Mouse (Mus musculus): ENCODE data around the gene Rps6kl1. TPM values are rescaled to one million over a fixed set of nuclear protein-coding genes. Genes with fewer than 3 reads are reported as not detected.

Rps6kl1 gene
- polyA plus RNA-seq, 1 experiment from 2014 or later, result 39.0 TPM

GRCm38 (mm10) chr12:85177740-85178239, 26.7 kb upstream of the Rps6kl1 start, which contains the start of gene Pgf:
Gene Pgf, minus strand, starts transcription at chr12:85177790.
- H3K4me2 ChIP-seq (ENCODE audit: low read length), result peak within 1 kb of the TSS; percentile 78
- no peak within 1 kb of the TSS for H3K27ac ChIP-seq (ENCODE audit: low read depth, low read length)
- ATAC-seq, result no peak
- peak within 1 kb of the TSS; percentile 63 for H3K9ac ChIP-seq (ENCODE audit: low read depth, low read length)
- peak within 1 kb of the TSS; percentile 40 for H3K4me3 ChIP-seq (ENCODE audit: low read length)
- H3K4me1 ChIP-seq (ENCODE audit: control insufficient read depth, insufficient read depth, low read depth, low read length), result peaks cover 38% of the 10 kb centered on the region
- WGBS, result 81% methylated on average over 10 of the region's 10 CpGs
- H3K9me3 ChIP-seq (ENCODE audit: control insufficient read depth, low read length), result no peaks in the 10 kb centered on the region
- peaks cover 7% of the 10 kb centered on the region; the same call in 1 of the 2 replicates for H3K27me3 ChIP-seq (replicated peaks; ENCODE audit: control insufficient read depth, insufficient read depth, low read length)
- no peaks in the 10 kb centered on the region for H3K36me3 ChIP-seq (ENCODE audit: control insufficient read depth, insufficient read depth, low read length)

DNA sequence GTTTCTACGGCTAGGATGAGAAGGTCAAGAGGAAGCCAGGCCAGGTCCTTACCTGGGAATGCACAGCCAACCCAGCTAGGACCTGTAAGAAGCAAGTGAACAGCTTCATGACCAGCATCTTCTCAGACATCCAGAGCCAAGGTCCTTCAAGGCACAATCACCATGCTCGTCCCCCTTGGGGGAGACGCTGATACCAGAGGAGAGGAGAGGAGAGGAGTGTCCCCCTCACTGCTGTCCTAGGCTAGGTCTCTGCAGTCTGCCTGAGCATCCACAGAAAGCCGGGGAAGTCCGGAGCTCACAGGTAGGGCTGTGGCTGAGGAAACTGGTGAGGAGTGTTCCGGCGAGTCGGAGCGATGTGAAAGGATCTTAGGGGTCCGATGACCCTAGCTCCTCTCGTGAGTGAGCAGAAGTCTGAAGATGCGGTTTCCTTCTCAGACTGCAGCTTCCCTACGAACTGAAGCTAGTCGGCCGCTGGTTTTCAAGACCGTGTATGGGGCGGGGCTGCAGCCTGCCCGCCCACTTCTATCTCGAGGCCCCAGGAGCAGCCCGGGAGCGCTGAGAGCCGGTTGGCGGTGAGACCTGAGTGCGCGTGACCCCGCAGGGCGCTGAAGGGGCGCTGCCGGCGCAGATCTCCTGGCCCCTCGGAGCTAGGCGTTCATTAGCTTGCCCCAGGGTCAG, 25.9 kb upstream of the Rps6kl1 start:
- no peaks in the 10 kb centered on the region for H3K9me3 ChIP-seq (ENCODE audit: control insufficient read depth, low read length)
- H3K27me3 ChIP-seq (replicated peaks; ENCODE audit: control insufficient read depth, insufficient read depth, low read length), result peaks cover 7% of the 10 kb centered on the region; the same call in 1 of the 2 replicates
- WGBS, result 4% methylated on average over 32 of the region's 32 CpGs
- H3K27ac ChIP-seq (ENCODE audit: low read depth, low read length), result no peak overlapping the region
- H3K9ac ChIP-seq (ENCODE audit: low read depth, low read length), result peak overlapping the region; percentile 63
- no peaks in the 10 kb centered on the region for H3K36me3 ChIP-seq (ENCODE audit: control insufficient read depth, insufficient read depth, low read length)
- no peak for ATAC-seq
- peak overlapping the region; percentile 40 for H3K4me3 ChIP-seq (ENCODE audit: low read length)
- H3K4me1 ChIP-seq (ENCODE audit: control insufficient read depth, insufficient read depth, low read depth, low read length), result peaks cover 34% of the 10 kb centered on the region
- H3K4me2 ChIP-seq (ENCODE audit: low read length), result peak overlapping the region; percentile 78

GRCm38 (mm10) chr12:85175926-85176845, 25.1 kb upstream of the Rps6kl1 start:
- Histone ChIP-seq H3K4me2 (ENCODE audit: low read length) (peak overlapping the region; percentile 78), H3K9ac (ENCODE audit: low read depth, low read length) (peak overlapping the region; percentile 63), H3K4me3 (ENCODE audit: low read length) (peak overlapping the region; percentile 40), H3K27me3 (replicated peaks; ENCODE audit: control insufficient read depth, insufficient read depth, low read length) (peaks cover 7% of the 10 kb centered on the region; the same call in 1 of the 2 replicates), H3K36me3 (ENCODE audit: control insufficient read depth, insufficient read depth, low read length) (no peaks in the 10 kb centered on the region), H3K4me1 (ENCODE audit: control insufficient read depth, insufficient read depth, low read depth, low read length) (peaks cover 27% of the 10 kb centered on the region), H3K27ac (ENCODE audit: low read depth, low read length) (peak overlapping the region; percentile 71), H3K9me3 (ENCODE audit: control insufficient read depth, low read length) (no peaks in the 10 kb centered on the region)
- peak; percentile 84 for ATAC-seq
- 13% methylated on average over 11 of the region's 11 CpGs for WGBS

DNA sequence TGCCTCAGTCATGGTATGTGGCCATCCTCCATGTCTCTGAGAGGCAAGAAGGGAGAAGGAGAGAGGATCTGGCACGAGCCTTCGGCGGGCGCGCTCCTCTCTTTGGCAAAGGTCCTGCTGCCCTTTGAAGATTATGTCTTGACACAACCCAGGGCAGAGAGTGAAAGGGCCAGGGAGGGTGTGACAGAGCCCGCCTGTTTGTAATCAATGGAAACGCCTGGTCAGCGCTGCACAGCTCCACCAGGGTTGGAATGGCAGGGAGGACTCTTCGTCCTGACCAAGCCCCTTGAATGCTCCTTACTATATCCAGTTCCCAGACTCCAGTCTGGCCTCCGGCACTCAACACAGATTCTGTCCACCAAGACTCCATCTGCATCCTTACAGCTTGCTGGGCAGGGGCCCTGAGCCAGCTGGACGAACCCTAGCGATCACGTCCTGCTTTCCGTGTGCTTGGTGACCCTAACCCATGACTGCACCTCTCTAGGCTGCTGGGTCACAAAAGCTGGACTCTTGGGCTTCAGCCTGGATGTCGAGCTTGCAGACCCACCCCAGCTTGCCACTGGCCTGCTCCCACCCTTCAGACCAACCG, 24.1 kb upstream of the Rps6kl1 start:
- Histone ChIP-seq H3K36me3 (ENCODE audit: control insufficient read depth, insufficient read depth, low read length) (no peaks in the 10 kb centered on the region), H3K4me3 (ENCODE audit: low read length) (peak overlapping the region; percentile 40), H3K9me3 (ENCODE audit: control insufficient read depth, low read length) (no peaks in the 10 kb centered on the region), H3K4me1 (ENCODE audit: control insufficient read depth, insufficient read depth, low read depth, low read length) (peaks cover 27% of the 10 kb centered on the region), H3K27me3 (replicated peaks; ENCODE audit: control insufficient read depth, insufficient read depth, low read length) (peaks cover 7% of the 10 kb centered on the region; the same call in 1 of the 2 replicates), H3K9ac (ENCODE audit: low read depth, low read length) (peak overlapping the region; percentile 13; the same call in 1 of the 2 replicates), H3K27ac (ENCODE audit: low read depth, low read length) (peak overlapping the region; percentile 58), H3K4me2 (ENCODE audit: low read length) (peak overlapping the region; percentile 78)
- ATAC-seq, result peak; percentile 15; the same call in 1 of the 2 replicates
- WGBS, result 37% methylated on average over 16 of the region's 16 CpGs

DNA sequence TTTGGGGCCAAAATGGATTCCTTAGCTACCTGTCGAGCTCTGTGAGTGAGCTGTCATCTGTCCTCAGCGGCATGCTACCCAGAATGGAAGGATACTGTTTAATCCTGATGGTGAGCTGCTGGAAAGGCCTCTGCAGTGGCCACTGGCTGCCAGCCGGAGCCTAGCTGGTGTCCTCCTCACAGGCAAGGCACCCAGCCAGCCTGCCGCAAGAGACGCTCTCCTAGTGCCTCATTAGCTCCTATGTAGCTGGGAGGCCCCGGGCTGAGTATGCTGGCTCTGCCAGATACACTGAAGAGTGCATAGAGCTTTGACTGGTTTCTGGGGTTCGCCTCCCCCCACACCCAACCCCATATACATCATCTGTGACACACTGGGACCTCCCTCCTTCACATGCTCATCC, 23.0 kb upstream of the Rps6kl1 start:
- peaks cover 32% of the 10 kb centered on the region for H3K4me1 ChIP-seq (ENCODE audit: control insufficient read depth, insufficient read depth, low read depth, low read length)
- no peak overlapping the region for H3K4me3 ChIP-seq (ENCODE audit: low read length)
- H3K9me3 ChIP-seq (ENCODE audit: control insufficient read depth, low read length), result no peaks in the 10 kb centered on the region
- no peak overlapping the region for H3K4me2 ChIP-seq (ENCODE audit: low read length)
- WGBS, result 62% methylated on average over 7 of the region's 7 CpGs
- H3K27me3 ChIP-seq (replicated peaks; ENCODE audit: control insufficient read depth, insufficient read depth, low read length), result peaks cover 7% of the 10 kb centered on the region; the same call in 1 of the 2 replicates
- ATAC-seq, result no peak
- 0 out of 2 replicates have a peak overlapping the region, but pooled peaks have one; percentile 9 for H3K27ac ChIP-seq (ENCODE audit: low read depth, low read length)
- no peaks in the 10 kb centered on the region for H3K36me3 ChIP-seq (ENCODE audit: control insufficient read depth, insufficient read depth, low read length)
- no peak overlapping the region for H3K9ac ChIP-seq (ENCODE audit: low read depth, low read length)

GRCm38 (mm10) chr12:85170948-85171307, 19.9 kb upstream of the Rps6kl1 start:
- Histone ChIP-seq H3K4me1 (ENCODE audit: control insufficient read depth, insufficient read depth, low read depth, low read length) (peaks cover 15% of the 10 kb centered on the region), H3K27me3 (replicated peaks; ENCODE audit: control insufficient read depth, insufficient read depth, low read length) (no peaks in the 10 kb centered on the region; the same call in 1 of the 2 replicates), H3K4me2 (ENCODE audit: low read length) (no peak overlapping the region), H3K27ac (ENCODE audit: low read depth, low read length) (no peak overlapping the region), H3K36me3 (ENCODE audit: control insufficient read depth, insufficient read depth, low read length) (no peaks in the 10 kb centered on the region), H3K9ac (ENCODE audit: low read depth, low read length) (no peak overlapping the region), H3K9me3 (ENCODE audit: control insufficient read depth, low read length) (no peaks in the 10 kb centered on the region), H3K4me3 (ENCODE audit: low read length) (no peak overlapping the region)
- ATAC-seq, result no peak
- WGBS, result 74% methylated on average over 3 of the region's 3 CpGs

DNA sequence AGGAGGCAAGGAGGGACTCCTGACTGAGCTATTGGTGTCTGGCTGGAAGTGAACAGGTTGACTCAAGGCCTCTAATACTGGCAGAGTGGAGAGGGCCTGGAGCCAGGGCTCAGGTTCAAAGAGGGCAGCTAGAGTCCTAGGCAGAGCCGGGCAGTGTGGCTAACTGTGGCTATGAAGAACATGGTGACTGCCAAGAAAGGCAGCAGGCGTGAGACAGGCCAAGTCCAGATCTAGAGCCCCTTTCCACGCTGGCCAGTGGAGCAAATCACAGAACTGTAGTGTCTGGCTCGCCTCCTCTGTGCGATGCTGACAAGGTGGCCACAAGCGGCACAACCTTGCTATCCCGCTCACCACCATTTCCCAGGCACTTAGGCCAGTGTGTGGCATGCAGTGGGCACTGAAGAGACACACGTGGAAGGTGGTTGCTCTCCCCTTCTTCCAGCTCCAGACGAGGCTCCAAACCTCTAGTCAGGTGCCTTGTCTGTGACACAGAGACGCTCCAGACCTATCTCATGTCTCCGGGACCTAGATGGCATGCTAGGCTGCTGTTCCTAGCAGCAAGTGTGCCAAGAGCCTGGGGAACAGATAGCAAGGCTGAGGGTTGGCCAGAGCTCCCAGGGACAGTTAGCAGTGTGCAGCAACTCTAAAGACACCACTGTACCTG, 19.4 kb upstream of the Rps6kl1 start:
- Histone ChIP-seq H3K27ac (ENCODE audit: low read depth, low read length) (peak overlapping the region; percentile 49), H3K9ac (ENCODE audit: low read depth, low read length) (no peak overlapping the region), H3K4me1 (ENCODE audit: control insufficient read depth, insufficient read depth, low read depth, low read length) (peaks cover 10% of the 10 kb centered on the region; the same call in 1 of the 2 replicates), H3K4me3 (ENCODE audit: low read length) (no peak overlapping the region), H3K9me3 (ENCODE audit: control insufficient read depth, low read length) (no peaks in the 10 kb centered on the region), H3K27me3 (replicated peaks; ENCODE audit: control insufficient read depth, insufficient read depth, low read length) (no peaks in the 10 kb centered on the region; the same call in 1 of the 2 replicates), H3K36me3 (ENCODE audit: control insufficient read depth, insufficient read depth, low read length) (no peaks in the 10 kb centered on the region), H3K4me2 (ENCODE audit: low read length) (no peak overlapping the region)
- ATAC-seq, result peak; percentile 58; the same call in 1 of the 2 replicates
- WGBS, result 81% methylated on average over 11 of the region's 11 CpGs

GRCm38 (mm10) chr12:85169877-85170276, 18.8 kb upstream of the Rps6kl1 start:
- H3K9ac ChIP-seq (ENCODE audit: low read depth, low read length), result no peak overlapping the region
- WGBS, result 50% methylated on average over 3 of the region's 3 CpGs
- no peaks in the 10 kb centered on the region for H3K36me3 ChIP-seq (ENCODE audit: control insufficient read depth, insufficient read depth, low read length)
- H3K9me3 ChIP-seq (ENCODE audit: control insufficient read depth, low read length), result no peaks in the 10 kb centered on the region
- peak overlapping the region; percentile 49 for H3K27ac ChIP-seq (ENCODE audit: low read depth, low read length)
- H3K4me1 ChIP-seq (ENCODE audit: control insufficient read depth, insufficient read depth, low read depth, low read length), result peaks cover 9% of the 10 kb centered on the region; the same call in 1 of the 2 replicates
- peak overlapping the region; percentile 50; the same call in 1 of the 2 replicates for H3K4me2 ChIP-seq (ENCODE audit: low read length)
- ATAC-seq, result peak; percentile 86
- H3K4me3 ChIP-seq (ENCODE audit: low read length), result no peak overlapping the region
- H3K27me3 ChIP-seq (replicated peaks; ENCODE audit: control insufficient read depth, insufficient read depth, low read length), result no peaks in the 10 kb centered on the region; the same call in 1 of the 2 replicates
